Mouse (Mus musculus) bone marrow, adult 2 months (tissue): Measurements from ENCODE around the gene Ncln. TPM values are rescaled to one million over a fixed set of nuclear protein-coding genes. Genes with fewer than 3 reads are reported as not detected.
A peak's percentile ranks its signal among the peaks of the same experiment; 100 is the strongest.

Source experiments
- H3K27ac ChIP-seq: fragments of 200-500 bp; 2 replicates; pipeline ENCODE4 v1.5.1; 2012; ENCODE audit warnings: low read depth, mild to moderate bottlenecking, control low read depth, inconsistent platforms, low read length; ENCODE audit not compliant: control insufficient read depth, poor library complexity, insufficient read depth
- H3K4me1 ChIP-seq: fragments of 200-500 bp; 2 replicates; pipeline ENCODE4 v1.6.1; 2011; ENCODE audit warnings: low read length; ENCODE audit not compliant: control insufficient read depth, insufficient read depth
- H3K4me3 ChIP-seq: fragments of 200-500 bp; replicated peaks from 2 replicates; pipeline ENCODE3; 2011; ENCODE audit warnings: mild to moderate bottlenecking, low read depth, low read length, control low read depth; ENCODE audit not compliant: control insufficient read depth
- CTCF ChIP-seq: fragments of 200-500 bp; IDR thresholded peaks from 2 replicates; pipeline ENCODE4 v1.5.1; 2011; ENCODE audit warnings: low read length, control low read depth; ENCODE audit not compliant: control insufficient read depth, insufficient read depth
- POLR2A ChIP-seq: fragments of 200-500 bp; IDR thresholded peaks from 2 replicates; pipeline ENCODE4 v1.6.1; 2011; ENCODE audit warnings: low read depth, mild to moderate bottlenecking, control low read depth, low read length, borderline replicate concordance; ENCODE audit not compliant: control insufficient read depth
- WGBS: fragments of 180-500 bp; shearing (Covaris S2); methylation state at CpG from one replicate; pipeline ENCODE4 v1.1.7; 2018; 5-methylcytosine and 5-hydroxymethylcytosine counted together
- polyA plus RNA-seq: library from polyadenylated mRNA; stranded (reverse); fragments of >200 nt; gene quantifications from 2 replicates; pipeline ENCODE4 v1.2.4, GENCODE M21; 2011; ENCODE audit warnings: low replicate concordance; ENCODE audit not compliant: missing spikeins, insufficient read depth, insufficient read length

Ncln gene
- 30.2 and 61.0 TPM in 2 replicates for polyA plus RNA-seq

DNA sequence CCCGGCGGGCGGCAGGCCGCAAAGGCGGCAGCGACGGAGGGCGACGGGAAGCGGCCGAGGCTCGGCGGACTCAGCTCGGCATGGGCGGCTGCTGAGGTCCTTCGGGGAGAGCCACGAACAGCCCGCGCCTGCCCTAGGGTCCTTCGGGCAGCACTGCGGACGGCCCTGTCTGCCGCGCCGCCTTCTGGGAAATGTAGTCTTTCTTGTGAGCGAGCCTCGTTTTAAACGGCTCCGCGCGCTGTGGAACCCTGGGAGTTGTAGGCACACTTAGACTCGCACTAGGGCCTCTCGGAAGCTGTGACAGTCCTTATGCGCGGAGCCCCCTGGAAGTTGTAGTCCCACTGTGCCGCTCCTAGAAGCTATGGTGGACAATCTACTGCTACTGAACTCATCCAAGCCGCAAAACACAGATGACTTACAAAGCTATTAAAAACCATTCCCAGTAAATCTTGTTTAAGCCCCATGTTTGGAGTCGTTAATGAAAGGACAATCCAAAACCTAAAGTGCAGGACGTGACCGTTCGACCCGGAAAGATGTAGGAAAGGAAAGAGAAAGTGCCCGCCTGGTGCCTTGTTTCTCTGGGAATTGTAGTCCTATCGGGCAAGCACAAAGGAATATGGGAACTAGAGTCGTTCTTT, at the start of gene Ncln:
Gene Ncln, minus strand, starts transcription at position 129 of the 638 bp plus-strand sequence.
- under 1% methylated on average over 45 of the region's 45 CpGs for WGBS
- peak within 1 kb of the TSS; percentile 90 for H3K27ac ChIP-seq
- H3K4me1 ChIP-seq, result no peaks in the 10 kb centered on the region; the same call in 1 of the 2 replicates
- TF ChIP-seq POLR2A, result peak; percentile 63; the same call in 1 of the 2 replicates
- no peak for TF ChIP-seq CTCF
- peak within 1 kb of the TSS; percentile 84 for H3K4me3 ChIP-seq

DNA sequence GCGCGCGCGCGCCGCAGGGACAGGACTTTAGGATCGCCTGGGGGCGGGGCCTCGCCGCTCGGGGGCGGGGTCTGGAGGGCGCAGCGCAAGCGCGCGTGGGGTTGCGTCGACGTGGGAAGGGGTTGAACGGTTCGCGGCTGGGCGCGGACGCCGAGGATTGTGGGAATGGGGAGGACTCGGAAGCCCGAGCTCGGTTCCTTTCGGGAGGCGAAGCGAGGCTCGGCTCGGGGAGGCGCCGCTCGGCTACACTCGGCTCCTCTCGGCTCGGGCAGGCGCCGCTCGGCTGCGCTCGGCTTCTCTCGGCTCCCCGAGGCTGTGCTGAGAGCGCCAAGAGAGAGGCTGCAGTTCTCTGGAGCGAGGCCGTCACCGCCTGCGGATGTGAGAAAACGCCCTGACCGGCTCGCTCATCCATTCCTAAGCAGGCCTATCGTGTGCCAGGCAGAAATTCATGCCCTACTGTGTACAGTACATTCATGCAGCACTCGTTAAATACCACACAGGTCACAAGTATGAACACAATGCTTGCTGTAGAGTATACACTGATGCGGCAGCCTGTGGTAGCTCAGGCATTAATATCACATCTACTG, 49.1 kb upstream of the Ncln start, which contains the start of gene Gna11:
Gene Gna11, minus strand, starts transcription at position 30 of the 587 bp plus-strand sequence.
- Histone ChIP-seq H3K4me3 (peak within 1 kb of the TSS; percentile 96), H3K27ac (peak within 1 kb of the TSS; percentile 86), H3K4me1 (no peaks in the 10 kb centered on the region; the same call in 1 of the 2 replicates)
- TF ChIP-seq POLR2A, result no peak; the same call in 1 of the 2 replicates
- TF ChIP-seq CTCF, result no peak
- WGBS, result 1% methylated on average over 59 of the region's 59 CpGs

DNA sequence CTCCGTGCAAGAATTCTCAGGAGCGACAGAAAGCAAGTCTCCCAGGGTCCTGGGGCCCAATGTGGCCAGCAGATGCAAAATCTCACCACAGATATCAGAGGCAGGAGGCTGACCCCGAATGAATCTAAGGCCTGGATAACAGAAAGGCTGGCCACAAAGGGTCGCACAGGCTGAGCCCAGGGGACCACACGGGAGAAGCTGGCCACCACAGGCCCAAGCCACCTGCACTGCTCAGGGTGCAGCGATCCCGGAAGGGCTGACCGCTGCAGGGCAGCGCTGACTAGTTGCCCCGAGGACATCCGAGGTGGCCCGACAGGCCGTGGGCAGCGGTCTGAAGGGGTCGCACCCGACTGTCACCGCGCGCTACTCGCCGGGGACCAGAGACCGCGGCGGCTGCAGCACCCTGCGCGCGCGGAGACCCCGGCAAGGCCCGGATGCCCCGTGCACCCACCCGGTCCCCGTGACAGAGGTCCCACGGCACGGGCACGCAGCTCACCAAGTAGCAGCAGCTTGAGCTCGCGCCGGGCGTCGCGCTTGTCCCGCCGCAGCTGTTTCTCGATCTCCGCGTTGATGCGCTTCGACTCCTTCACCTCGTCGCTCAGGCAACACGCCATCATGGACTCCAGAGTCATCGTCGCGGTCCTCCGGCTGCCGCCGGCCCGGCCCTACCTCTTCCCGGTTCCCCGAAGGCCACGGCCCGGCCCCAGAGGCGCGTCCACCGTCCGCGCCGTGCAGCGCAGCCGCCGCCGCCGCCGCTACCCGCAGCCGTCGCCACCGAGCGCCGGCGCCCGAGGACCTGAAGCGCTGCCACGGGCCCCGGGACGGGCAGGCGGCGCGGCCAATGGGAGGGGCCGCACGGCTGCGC, 48.3 kb upstream of the Ncln start:
- no peaks in the 10 kb centered on the region; the same call in 1 of the 2 replicates for H3K4me1 ChIP-seq
- H3K4me3 ChIP-seq, result peak overlapping the region; percentile 96
- H3K27ac ChIP-seq, result peak overlapping the region; percentile 86
- peak; percentile 41; the same call in 1 of the 2 replicates for TF ChIP-seq POLR2A
- TF ChIP-seq CTCF, result no peak
- WGBS, result 1% methylated on average over 93 of the region's 93 CpGs

DNA sequence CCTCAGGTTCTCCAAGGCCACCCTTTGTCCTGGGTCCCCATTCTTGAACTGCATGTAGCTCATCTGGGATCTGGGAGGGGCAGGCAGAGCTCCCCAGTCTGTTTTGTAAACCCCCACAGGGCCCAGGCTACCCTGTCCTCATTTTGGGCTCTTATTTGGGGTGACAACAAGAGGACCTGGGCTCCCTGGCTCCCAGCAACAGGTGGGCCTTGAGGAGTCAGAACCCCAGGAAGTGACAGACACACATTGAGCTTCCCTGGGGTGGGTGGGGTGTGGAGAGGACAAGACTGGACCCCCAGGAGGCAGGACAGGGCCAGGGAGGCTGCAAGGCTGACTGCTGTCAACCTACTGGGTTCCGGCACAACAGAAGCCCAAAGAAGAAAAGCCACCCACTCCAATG, 47.4 kb upstream of the Ncln start:
- TF ChIP-seq POLR2A (no peak), CTCF (no peak)
- WGBS, result 86% methylated on average over 1 of the region's 1 CpGs
- Histone ChIP-seq H3K27ac (no peak overlapping the region), H3K4me3 (peak overlapping the region; percentile 96), H3K4me1 (peaks cover 2% of the 10 kb centered on the region)

GRCm38 (mm10) chr10:81542727-81543460, 46.7 kb upstream of the Ncln start:
- H3K4me3 ChIP-seq, result no peak overlapping the region
- WGBS, result 91% methylated on average over 7 of the region's 7 CpGs
- TF ChIP-seq CTCF (no peak), POLR2A (no peak)
- H3K27ac ChIP-seq, result no peak overlapping the region
- H3K4me1 ChIP-seq, result peaks cover 3% of the 10 kb centered on the region

DNA sequence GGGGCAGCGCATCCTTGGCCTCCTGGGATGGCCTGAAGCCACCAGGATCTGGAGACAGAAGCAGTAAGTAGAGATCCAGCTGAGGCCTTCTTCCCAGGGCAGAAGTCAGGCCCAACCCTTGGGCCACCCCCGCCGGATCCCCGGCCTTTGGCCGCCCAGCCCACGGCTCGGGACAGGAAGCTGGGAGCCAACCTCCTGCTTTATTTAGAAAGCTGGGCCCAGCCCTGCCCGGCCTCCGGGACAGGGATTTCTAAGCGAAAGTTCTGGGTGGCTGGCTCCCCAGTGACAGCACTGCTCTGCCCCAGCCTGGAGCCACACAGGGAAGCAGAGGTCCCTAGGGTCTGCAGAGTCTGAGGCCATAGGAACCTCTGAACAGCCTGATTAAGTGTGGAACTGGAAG, 45.6 kb upstream of the Ncln start:
- TF ChIP-seq CTCF (no peak), POLR2A (no peak)
- Histone ChIP-seq H3K27ac (no peak overlapping the region), H3K4me1 (peaks cover 5% of the 10 kb centered on the region), H3K4me3 (no peak overlapping the region)
- WGBS, result 83% methylated on average over 10 of the region's 10 CpGs

- Histone ChIP-seq H3K27ac (no peak overlapping the region), H3K4me1 (peaks cover 5% of the 10 kb centered on the region)
Measured at GRCm38 (mm10) chr10:81541363-81541762, 45.2 kb upstream of the Ncln start.

More at GRCm38 (mm10) chr10:81541363-81541762, 45.2 kb upstream of the Ncln start:
- 69% methylated on average over 5 of the region's 5 CpGs for whole genome bisulfite sequencing
- no peak overlapping the region for H3K4me3 ChIP-seq
- TF ChIP-seq POLR2A (no peak), CTCF (no peak)
